Mouse (Mus musculus) urinary bladder, adult 18-20 months (tissue): Measurements from ENCODE around the gene Socs4.

Source experiments
- DNase-seq, 2 experiments: peaks; one replicate each; pipeline ENCODE4 v3.0.0; 2022; ENCODE audit warnings: low spot score in 2 of 2, mixed read lengths in 2 of 2

Socs4 gene

GRCm38 (mm10) chr14:47276637-47277393, at the start of gene Socs4, which contains the start of gene Wdhd1:
TSS of gene Socs4 (plus strand) at chr14:47276931.
TSS of gene Wdhd1 (minus strand) at chr14:47276857.
- DNase-seq, result peak; percentile 91 to 94

GRCm38 (mm10) chr14:47229796-47230376, 46.8 kb upstream of the Socs4 start:
- DNase-seq, result no peak

GRCm38 (mm10) chr14:47233602-47234001, 43.1 kb upstream of the Socs4 start:
- no peak for DNase-seq

- no peak for DNase-seq
Measured at GRCm38 (mm10) chr14:47234032-47234431, 42.7 kb upstream of the Socs4 start.

GRCm38 (mm10) chr14:47234526-47235250, 42.0 kb upstream of the Socs4 start:
- no peak for DNase-seq

GRCm38 (mm10) chr14:47236491-47236890, 40.2 kb upstream of the Socs4 start:
- no peak for DNase-seq

- DNase-seq, result no peak
Measured at GRCm38 (mm10) chr14:47237286-47237685, 39.4 kb upstream of the Socs4 start.

GRCm38 (mm10) chr14:47240600-47240999, 36.1 kb upstream of the Socs4 start:
- no peak for DNase-seq

GRCm38 (mm10) chr14:47241046-47241445, 35.7 kb upstream of the Socs4 start:
- DNase-seq, result no peak

GRCm38 (mm10) chr14:47242753-47243152, 34.0 kb upstream of the Socs4 start:
- DNase-seq, result no peak

- no peak for DNase-seq
Measured at GRCm38 (mm10) chr14:47249839-47250238, 26.9 kb upstream of the Socs4 start.

- DNase-seq, result no peak
Measured at GRCm38 (mm10) chr14:47264866-47265265, 11.9 kb upstream of the Socs4 start.

- no peak for DNase-seq
Measured at GRCm38 (mm10) chr14:47265829-47266228, 10.9 kb upstream of the Socs4 start.

- no peak for DNase-seq
Measured at GRCm38 (mm10) chr14:47269056-47269455, 7.7 kb upstream of the Socs4 start.

GRCm38 (mm10) chr14:47269706-47270105, 7.0 kb upstream of the Socs4 start:
- DNase-seq, result no peak

GRCm38 (mm10) chr14:47273751-47274150, 3.0 kb upstream of the Socs4 start:
- DNase-seq, result no peak

GRCm38 (mm10) chr14:47275417-47275816, 1.3 kb upstream of the Socs4 start:
- DNase-seq, result no peak

- DNase-seq, result no peak
Measured at GRCm38 (mm10) chr14:47276036-47276603, 611 bp upstream of the Socs4 start.

GRCm38 (mm10) chr14:47279058-47279457, 2.3 kb downstream of the Socs4 start:
- no peak for DNase-seq

GRCm38 (mm10) chr14:47281535-47281934, 4.8 kb downstream of the Socs4 start:
- DNase-seq, result no peak

GRCm38 (mm10) chr14:47283568-47283967, 6.8 kb downstream of the Socs4 start:
- no peak for DNase-seq

- DNase-seq, result no peak
Measured at GRCm38 (mm10) chr14:47285271-47285670, 8.5 kb downstream of the Socs4 start.
